Mouse (Mus musculus) cerebellum, adult 2 months (tissue): ENCODE results near the gene Gm11939.

Experiments used
- CTCF ChIP-seq: fragments of 200-500 bp; IDR thresholded peaks from 2 replicates; pipeline ENCODE4 v1.5.1; 2011; ENCODE audit warnings: low read depth, mild to moderate bottlenecking, control low read depth, low read length, moderate library complexity, borderline replicate concordance; ENCODE audit not compliant: insufficient read depth
- POLR2A ChIP-seq: fragments of 200-500 bp; IDR thresholded peaks from 2 replicates; pipeline ENCODE4 v1.6.1; 2011; ENCODE audit warnings: low read length, control low read depth, borderline replicate concordance; ENCODE audit not compliant: insufficient read depth

DNA sequence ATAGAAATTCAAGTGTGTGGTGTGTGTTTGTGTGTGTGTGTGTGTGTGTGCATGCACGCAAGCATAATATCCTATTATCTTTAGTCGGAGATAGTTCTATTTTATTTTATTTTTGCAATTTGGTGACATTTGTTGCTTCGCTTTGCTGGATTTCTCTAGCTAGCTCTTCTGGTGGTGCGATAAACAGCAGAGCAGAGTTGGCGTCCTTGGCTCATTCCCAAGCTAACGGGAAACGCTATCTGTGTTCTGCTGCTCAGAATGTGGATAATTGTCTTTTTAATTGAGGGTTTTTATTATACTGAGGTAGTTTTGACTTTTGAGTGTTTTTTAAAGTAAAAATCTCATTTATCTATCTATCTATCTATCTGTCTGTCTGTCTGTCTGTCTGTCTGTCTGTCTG is 25.8 kb upstream of the Gm11939 start:
- TF ChIP-seq POLR2A (no peak), CTCF (no peak)
